Mouse (Mus musculus) heart, postnatal 25 days (tissue): Measurements from ENCODE around the gene Dera. TPM values are rescaled to one million over a fixed set of nuclear protein-coding genes. Genes with fewer than 3 reads are reported as not detected.
"Not testable (repeated sequence)": the region's sequence is repeated elsewhere in the genome, so short reads cannot be mapped to it uniquely, and the experiment has no call there.

Experiments
- DNase-seq: peaks from one replicate; pipeline ENCODE4 v3.0.0; 2022; ENCODE audit warnings: low spot score
- intact Hi-C: fragments of 180-260 bp; cut with DNase I; formaldehyde crosslinking; loops from one replicate; pipeline ENCODE4 v1.15.1; 2025
- total RNA-seq, 2 experiments: library from RNA; stranded (reverse); gene quantifications; 2 replicates each; pipeline ENCODE4 v1.2.3; 2021

Dera gene
- 1 to 10 TPM; 5.5 to 8.8 TPM for total RNA-seq

DNA sequence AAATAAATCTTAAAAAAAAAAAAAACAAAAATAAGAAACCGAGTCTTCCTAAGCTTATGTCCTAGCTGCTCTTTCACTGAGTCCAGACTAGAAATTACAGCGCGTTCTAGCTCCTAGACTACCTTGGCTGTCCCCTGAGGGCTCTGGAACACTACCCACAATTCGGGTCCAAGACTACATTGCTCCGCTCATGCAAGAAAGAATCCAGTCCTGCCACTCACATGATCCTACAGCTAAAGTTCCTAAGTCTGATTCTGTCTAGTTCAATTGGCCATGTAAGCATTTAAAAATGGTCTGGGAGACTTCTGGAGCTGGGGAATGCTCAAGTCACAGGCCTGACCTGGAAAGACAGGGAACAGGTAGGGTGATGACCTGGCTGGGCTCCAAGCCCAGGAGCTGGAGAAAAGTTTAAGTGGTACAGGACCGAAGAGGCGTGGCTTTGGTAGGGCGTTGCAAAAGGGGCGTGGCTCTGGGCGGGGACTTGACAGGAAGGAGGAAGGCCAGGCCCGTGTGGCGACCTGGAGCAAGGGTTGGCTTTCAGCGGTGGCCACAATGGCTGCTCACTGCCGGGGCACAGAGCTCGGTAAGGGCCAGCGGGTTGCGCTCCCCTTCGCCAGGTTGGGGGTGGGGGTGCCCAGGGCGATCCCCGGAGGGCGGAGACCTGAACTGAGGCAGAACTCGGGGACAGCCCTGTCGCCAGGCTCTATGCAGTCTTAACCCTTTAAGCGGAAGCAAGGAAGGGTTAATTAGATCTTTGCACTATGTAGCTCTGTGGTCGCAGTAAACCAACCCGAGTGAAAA lies at the start of gene Dera:
Gene Dera (plus strand): TSS at position 491 of the 801 bp plus-strand sequence.
- intact Hi-C loops, result no loop called here
- peak; percentile 60 for DNase-seq

DNA sequence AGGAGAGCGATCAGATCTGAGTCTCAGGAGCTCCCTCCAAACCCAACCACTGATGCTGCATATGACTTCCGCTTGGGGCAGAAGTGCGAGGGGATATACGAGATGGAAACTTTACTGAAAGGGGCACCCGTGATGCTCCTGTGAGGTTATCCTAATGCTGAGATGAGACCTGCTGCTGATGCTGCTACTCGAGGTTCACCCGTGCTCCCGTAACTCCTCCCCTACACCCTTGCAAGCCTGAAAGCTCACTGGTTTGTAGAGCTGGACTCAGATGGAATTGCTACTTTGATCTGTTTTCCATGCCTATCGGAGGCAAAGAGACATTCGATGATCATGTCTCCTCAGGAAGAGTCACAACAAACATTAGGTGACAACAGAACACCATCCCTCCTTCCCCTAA lies 48.1 kb upstream of the Dera start:
- DNase-seq, result no peak
- intact Hi-C loops, result loop anchor here (5.0 kb wide), 1 partner anchor 39 kb away; no protein-coding TSS in a partner anchor

DNA sequence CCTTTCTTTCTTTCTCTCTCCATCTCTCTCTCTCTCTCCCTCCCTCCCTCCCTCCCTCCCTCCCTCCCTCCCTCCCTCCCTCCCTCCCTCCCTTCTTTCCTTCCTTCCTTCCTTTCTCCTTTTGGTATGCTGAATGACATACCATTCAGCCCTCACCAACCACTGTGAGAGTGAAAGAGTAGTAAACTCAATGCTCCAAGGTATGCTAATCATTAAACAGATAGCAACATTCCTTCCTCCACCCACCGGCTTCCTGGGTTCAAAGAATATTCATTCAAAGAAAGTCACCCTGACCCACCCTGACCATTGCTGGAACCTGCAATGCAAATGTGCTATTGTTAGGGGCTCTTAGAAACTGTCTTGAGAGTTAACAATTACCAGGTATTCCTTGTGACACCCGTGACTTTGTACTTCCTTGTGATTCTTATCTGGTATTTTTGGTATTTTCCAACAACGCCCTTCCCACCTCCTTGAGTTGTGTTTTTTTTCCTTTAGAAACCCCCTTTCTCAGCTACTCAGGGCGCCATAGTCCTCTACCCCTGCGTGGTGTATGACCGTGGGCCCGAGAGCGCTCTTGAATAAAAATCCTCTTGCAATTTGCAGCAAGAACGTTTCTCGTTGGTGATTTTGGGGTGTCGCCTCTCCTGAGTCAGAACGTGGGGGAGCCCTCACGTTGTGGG lies 45.5 kb upstream of the Dera start:
- intact Hi-C loops, result loop anchor here (5.0 kb wide), 1 partner anchor 42 kb away; no protein-coding TSS in a partner anchor
- not testable (repeated sequence) for DNase-seq

DNA sequence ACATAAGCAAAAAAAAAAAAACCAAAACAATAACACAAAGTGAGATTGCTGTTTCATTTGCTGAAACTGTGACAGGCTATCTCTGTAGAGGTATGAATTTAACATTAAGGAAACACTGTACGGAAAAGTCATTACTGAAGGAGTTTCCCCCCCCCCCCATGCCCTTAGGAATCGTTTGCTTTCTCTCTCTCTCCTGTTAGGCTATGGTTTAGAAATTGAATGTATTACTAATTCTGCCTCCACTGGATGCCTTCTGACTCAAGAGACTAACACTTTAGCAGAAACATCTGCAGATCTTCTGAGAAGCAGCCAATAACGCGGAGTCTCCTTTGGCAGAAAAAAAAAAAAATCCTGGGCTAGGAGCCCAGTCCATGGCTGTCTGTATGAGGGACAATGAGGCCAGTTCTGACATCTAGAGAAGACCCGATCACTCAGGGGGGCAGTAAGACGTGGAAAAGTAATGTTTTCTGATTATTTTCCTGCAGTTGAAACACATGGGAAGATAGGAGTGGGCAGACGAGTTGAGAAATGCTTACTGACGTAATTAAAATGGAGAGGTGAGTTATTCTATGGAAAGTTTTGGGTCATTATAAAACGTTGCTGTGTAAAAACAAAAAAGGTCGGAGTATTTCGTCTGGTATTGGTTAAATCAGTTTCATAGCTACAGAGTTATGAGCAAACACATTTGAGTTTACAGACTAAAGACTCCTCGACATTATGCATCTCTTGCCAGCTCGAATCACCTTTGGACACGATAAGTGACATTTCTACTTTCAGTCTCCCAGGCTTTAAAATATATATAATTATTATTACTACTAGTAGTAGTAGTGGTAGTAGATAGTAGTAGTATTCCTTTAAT lies 43.9 kb upstream of the Dera start:
- peak; percentile 20 for DNase-seq
- intact Hi-C loops, result no loop called here

- intact Hi-C loops, result no loop called here
- no peak for DNase-seq
These were observed 41.6 kb upstream of the Dera start for GRCm38 (mm10) chr6:137712654-137713309.

DNA sequence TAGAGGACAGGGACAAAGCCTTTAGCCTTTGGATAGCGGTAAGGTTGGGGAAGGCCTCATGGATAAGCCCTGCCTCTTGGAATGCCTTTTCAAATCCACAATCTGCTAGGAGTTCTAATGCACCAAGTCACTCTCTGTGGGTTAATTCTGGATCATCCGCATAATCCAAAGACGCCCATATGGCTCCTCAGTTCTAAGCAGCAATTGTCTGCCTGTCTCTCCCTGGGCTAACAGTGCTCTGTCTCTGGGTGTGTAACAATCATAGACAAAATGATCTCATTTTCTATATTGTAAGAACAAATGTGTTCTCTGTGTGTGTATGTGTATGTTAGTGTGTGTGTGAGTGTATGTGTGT lies 41.1 kb upstream of the Dera start:
- no peak for DNase-seq
- intact Hi-C loops, result no loop called here

DNA sequence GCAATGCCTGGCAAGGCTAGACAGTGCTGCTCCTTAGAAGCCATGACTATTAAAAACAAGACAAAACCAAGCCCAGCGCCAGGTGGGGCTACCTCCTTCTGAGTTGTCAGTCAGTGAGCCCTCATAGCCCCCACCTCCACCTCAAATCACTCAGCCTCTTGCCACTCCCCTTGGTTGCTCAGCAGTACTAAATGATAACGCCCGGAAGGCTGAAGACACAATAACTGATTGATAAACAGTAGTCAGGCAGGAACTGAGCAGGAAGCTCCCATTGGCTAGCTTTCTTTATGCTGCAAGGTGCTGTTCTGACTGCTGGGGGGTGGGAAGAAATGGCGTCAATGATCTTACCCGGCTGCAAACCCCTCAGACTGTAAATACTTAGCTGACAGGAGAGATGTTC lies 37.5 kb upstream of the Dera start:
- intact Hi-C loops, result no loop called here
- no peak for DNase-seq

DNA sequence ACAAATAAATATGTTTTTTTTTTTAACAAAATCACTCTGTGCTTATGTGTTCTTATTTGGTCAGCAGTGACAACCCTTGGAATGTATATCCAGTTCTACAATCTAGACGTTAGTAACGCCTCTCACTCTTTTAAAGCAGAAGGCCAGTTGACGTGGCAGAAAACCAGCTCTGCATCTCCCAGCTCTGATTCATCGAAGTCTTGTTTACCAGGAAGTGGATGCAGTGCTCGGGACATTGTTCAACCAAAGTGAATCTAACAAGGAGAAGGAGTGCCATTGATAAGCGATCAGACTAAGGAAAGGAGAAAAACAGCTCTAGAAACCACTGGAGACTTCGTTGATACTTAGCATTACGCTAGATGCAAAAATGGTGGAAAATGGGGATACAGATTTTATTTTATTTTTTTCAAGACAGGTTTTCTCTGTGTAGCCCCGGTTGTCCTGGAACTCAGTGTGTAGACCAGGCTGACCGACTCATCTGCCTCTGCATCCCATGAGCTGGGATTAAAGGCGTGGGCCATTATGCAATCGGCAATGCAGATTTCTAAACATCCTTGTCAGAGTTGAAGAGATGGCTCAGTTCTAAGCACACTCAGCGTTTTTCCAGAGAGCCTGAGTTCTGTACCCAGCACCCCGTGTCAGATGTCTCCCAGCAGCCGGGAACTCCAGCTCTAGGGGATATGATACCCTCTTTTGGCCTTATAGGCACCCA lies 32.0 kb upstream of the Dera start:
- DNase-seq, result no peak
- intact Hi-C loops, result loop anchor here (5.0 kb wide), 2 partner anchors 165 to 515 kb away; no protein-coding TSS in a partner anchor

- intact Hi-C loops, result loop anchor here (1.0 to 5.0 kb wide), 5 partner anchors 75 to 517 kb away; no protein-coding TSS in a partner anchor
- no peak for DNase-seq
These were observed 30.4 kb upstream of the Dera start for GRCm38 (mm10) chr6:137723898-137724297.

- DNase-seq, result no peak
- intact Hi-C loops, result loop anchor here (10.0 kb wide), 1 partner anchor 930 kb away; the partner anchor contains the start of genes H2afj and Hist4h4
These were observed 19.9 kb upstream of the Dera start for GRCm38 (mm10) chr6:137734460-137734845.

DNA sequence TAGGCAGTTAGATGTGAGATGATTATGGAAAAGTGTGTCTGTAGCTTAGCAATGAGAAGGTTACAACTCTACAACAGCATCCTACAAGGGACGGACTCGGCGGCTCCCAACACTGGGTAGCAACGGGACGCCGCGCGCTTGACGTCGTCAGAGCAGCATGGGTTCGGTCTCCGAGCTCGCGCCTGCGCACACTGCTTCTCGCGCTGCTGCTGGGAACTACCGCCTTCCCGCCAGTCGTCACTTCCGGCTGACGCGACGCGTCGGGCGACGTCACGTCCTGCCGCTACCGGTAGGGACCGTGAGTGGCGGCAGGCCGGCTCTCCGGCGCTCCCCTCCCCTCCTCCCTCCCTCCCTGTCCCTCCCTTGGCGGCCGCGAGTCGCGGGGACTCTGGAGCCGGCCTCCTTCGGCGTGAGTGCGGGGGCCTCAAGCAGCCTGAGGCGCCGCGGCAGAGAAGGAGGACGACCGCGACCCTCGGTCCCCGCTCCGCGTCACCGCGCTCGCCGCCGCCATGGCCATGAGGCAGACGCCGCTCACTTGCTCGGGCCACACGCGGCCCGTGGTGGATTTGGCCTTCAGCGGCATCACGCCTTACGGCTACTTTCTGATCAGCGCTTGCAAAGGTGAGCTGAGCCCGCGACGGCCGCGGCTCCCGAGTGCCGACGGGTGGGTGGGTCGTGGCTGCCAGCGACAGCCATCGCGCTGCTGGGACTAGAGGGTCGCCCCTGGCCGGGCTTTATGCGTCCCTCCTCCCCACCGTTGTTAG lies 19.3 kb upstream of the Dera start, which contains the start of gene Strap:
Gene Strap (plus strand): TSS at position 233 of the 764 bp plus-strand sequence.
- DNase-seq, result peak; percentile 87
- intact Hi-C loops, result loop anchor here (10.0 kb wide), 1 partner anchor 930 kb away; the partner anchor contains the start of genes H2afj and Hist4h4

DNA sequence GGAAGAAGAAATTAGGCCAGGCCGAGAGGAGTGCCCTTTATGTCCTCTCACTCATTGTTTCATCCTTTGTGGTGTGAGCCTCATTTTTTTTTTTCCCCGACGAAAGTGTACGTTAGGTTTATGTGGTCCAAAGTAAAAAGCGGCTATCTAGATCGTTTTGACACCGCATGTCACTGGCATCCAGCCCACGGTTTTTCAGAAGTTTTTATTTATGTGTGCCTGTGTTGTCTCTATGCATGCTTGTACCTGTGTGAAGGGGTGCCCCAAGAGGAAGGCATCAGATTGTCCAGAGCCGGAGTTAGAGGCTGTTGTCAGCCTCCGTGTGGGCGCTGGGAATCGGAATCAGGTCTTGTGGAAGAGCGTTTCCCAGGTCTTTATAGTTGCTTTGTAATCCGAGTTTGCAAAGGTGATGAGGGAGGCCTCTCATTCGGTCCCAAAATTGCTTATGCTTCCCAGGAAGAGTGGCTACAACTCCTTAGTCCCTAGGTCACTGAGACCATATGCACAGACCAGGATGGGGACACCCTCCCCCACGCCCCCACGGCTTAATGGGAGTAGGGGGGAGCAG lies 18.6 kb upstream of the Dera start:
- DNase-seq, result no peak
- intact Hi-C loops, result loop anchor here (10.0 kb wide), 1 partner anchor 931 kb away; the partner anchor contains the start of genes H2afj and Hist4h4

DNA sequence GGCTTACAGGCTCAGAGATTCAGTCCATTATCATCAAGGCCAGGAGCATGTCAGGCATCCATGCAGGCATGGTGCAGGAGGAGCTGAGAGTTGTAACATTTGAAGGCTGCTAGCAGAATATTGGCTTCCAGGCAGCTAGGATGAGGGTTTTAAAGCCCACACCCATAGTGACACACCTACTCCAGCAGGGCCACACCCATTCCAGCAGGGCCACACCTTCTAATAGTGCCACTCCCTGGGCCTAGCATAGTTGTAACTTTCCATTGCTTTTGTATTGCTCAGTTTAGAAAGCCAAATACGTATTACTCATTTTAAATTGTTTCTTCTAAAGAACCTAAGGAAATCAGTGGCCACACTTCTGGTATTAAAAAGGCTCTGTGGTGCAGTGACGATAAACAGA lies 13.4 kb upstream of the Dera start:
- intact Hi-C loops, result no loop called here
- no peak for DNase-seq

DNA sequence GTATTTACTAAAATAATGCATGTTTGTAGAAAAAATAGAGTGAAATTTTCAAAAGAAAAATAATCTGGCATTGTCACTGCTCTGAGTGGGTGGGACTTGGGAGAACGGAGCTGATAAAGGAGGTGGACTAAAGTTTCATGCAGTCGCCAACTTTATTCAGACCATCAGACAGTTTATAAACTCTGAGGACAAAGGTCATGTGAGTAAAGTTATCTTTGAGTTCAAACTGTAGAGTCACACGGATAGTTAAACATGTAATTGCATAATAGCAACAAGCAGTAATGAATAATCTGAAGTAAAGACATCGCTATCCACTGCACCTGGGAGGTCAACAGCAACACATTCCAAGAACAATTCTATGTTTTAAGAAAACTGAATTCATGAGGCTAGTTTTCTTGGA lies 9.6 kb upstream of the Dera start:
- DNase-seq, result no peak

GRCm38 (mm10) chr6:137747174-137747928 lies 7.0 kb upstream of the Dera start:
- intact Hi-C loops, result no loop called here

More for the DNA sequence above, 9.6 kb upstream of the Dera start:
- intact Hi-C loops, result no loop called here

GRCm38 (mm10) chr6:137751551-137752274 lies 2.6 kb upstream of the Dera start:
- DNase-seq, result no peak
- intact Hi-C loops, result no loop called here

More at GRCm38 (mm10) chr6:137747174-137747928, 7.0 kb upstream of the Dera start:
- no peak for DNase-seq
